Mouse (Mus musculus): ENCODE measurements around the gene Tmem212.

The Tmem212 gene

DNA sequence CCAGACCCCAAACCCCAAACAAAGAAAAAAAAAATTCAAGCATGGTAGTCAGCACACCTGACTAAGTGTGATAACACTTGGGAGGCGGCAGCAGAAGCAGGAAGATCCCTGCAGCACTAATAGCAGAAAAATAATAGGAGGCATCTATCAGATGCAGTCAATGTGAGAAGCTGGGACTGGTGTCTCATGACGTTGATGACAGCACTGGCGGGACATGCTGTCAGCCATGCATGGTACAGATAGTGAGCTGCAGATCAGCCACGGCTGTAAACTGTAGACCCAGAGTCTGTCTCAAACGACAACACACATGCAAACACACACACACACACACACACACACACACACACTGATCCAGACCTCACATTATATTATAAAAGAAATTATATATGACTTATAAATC is 52.9 kb downstream of the Tmem212 start:
- no peak for DNase-seq (ENCODE audit: inconsistent ontology term)

- no peak for DNase-seq (ENCODE audit: inconsistent ontology term)
Observed at GRCm38 (mm10) chr3:27842856-27843255, 53.3 kb downstream of the Tmem212 start.

- DNase-seq (ENCODE audit: inconsistent ontology term) = no peak
Observed at GRCm38 (mm10) chr3:27840311-27840710, 55.9 kb downstream of the Tmem212 start.

DNA sequence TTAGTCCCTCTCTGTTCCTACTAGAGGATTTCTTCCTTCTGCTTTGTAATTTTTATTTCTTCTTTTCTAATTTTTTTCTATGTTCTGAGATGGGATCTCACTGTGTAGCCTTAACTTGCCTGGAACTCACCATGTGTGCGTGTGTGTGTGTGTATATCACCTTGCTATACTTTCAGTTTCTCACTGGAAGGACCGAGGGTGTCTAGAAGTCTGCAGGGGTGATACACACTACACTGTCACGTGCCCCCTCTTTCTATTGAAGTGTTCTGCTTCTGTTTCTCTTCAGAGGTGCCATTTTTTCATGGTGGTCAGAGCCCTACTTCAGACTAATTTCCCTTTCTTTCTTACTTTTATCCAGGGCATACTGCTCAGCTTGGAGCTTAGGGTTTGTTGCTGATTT is 56.4 kb downstream of the Tmem212 start:
- DNase-seq (ENCODE audit: inconsistent ontology term) = no peak

DNA sequence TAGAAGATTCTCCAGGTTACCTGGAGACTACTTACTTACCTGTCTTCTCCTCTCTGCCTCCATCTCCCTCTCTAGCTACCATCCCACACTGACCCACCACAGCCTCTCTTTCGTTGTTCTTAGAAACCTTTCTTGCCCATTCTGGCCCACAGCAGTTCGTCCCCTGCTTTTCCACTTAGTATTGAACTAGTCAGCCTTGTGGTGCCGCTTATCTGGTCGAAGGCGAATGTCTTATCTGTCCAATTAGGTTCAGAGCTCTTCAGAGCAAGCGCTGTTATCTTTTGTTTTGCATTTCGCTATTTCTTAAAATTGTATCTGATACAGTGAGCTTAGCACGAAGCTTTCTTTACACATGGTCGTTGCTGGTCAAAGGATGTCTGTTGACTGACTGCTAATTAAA is 56.9 kb downstream of the Tmem212 start:
- DNase-seq (ENCODE audit: inconsistent ontology term) = no peak

- DNase-seq (ENCODE audit: inconsistent ontology term) = no peak
Observed at GRCm38 (mm10) chr3:27836297-27836696, 59.9 kb downstream of the Tmem212 start.

GRCm38 (mm10) chr3:27835786-27836185 is 60.4 kb downstream of the Tmem212 start:
- no peak for DNase-seq (ENCODE audit: inconsistent ontology term)

DNA sequence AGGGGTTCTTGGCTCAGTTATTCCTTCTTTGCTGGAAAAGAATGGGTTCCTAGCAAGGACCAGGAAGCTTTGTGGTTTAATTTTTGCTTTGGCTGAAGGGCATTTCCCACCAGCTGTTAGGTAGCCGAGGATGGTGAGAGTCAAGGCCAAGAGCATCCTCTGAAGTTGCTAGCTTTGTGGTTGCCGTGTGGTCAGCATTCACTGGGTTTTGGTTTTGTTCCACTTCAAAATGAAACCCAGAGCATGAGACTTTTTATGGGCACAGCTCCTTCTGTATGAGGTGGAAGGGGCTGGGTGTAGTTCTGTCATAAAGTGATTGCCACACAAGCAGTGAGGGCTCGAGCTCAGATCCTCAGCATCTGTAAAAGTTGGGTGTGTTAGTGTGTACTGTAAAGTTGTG is 67.4 kb downstream of the Tmem212 start:
- no peak for DNase-seq (ENCODE audit: inconsistent ontology term)

DNA sequence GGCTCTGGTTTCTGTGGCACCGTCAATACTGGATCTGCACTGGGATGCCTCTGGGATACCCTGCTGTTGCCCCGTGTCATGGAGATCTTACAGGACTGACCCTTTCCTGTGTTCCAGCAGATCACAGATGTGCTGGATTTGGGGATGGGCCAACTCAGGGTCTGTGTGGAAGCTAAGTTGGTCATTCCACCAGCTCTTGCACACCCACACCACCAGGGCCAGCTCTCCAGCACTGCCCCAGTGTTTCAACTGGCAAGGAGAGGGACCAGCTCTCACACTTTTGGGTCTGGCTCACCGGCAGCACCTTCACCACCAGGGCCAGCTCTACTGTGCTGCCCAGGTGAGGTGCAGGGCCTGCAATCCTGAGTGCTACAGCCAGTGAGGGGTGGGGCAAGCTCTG is 68.9 kb downstream of the Tmem212 start:
- DNase-seq (ENCODE audit: inconsistent ontology term) = no peak

DNA sequence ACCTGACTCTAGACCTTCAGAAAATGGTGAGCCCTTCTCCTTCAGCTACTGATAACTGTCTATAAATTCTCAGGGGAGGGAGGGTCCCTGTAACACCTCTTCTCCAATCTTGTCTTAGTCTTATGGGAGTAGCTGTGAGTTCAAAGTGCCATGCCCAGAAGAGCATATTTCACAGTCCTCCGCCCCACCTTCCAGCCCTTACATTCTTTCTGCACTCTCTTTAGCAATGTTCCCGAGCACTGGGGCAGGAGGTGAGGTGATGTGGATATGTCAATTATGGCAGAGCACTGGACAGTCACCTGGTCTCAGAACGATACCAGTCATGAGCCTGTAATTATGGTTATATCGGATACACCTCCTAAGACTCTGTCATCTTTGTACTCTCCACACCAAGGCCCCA is 70.2 kb downstream of the Tmem212 start:
- DNase-seq (ENCODE audit: inconsistent ontology term) = no peak
